In the genomic region with DNA sequence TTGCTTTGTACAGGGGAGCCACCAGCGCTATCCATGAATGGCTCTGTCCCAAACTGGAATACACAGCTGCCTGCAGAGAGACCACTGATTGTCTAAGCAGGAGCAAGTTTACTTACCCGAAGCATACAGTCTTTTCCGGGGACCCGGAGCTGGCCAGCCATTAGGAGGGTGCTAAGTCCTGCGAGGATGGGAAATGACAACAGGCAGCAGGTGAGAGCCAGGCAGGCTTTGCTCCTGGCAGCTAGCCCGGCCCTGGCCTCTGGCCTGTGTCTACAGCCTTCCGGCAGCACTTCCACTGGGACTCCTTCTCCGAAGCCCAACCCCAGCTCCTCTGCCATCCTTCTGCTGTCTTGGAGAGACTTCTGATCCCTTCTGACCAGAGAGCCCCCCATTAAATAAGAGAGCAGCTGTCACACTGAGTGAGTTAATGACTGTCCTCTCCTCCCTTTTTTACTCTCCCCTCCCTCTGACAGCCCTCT, we compare ENCODE assay signal across 8 mouse cellular contexts. TPM values are rescaled to one million over a fixed set of nuclear protein-coding genes. Genes with fewer than 3 reads are reported as not detected.
DNase-seq lines count a peak whose midpoint lies in the region; ATAC-seq lines count a peak whose summit lies in the region.

A gene (minus strand): TSS at position 421 of the 479 bp plus-strand sequence.

- ATAC-seq in intestine, embryonic 16.5 days, result peak; percentile 59
- ATAC-seq in activated CD4-positive, CD25-positive, alpha-beta regulatory T cell, adult 4 months, result no peak

- H3K36me3 ChIP-seq in intestine, embryonic 16.5 days (ENCODE audit: control insufficient read depth, insufficient read depth, low read length), result no peaks in the 10 kb centered on the region

- no peak within 1 kb of the TSS for H3K27ac ChIP-seq in intestine, embryonic 16.5 days (ENCODE audit: low read length)

- H3K9me3 ChIP-seq in intestine, embryonic 16.5 days (ENCODE audit: control insufficient read depth, low read length), result no peaks in the 10 kb centered on the region

- peaks cover 26% of the 10 kb centered on the region for H3K4me1 ChIP-seq in intestine, embryonic 16.5 days (ENCODE audit: control insufficient read depth, insufficient read depth, low read length)

- DNase-seq in right cerebral cortex, postnatal 4 days, result peak; percentile 29
- DNase-seq in right cerebral cortex, adult 18-20 months, result no peak
- DNase-seq in gastrocnemius, adult 8-10 months (ENCODE audit: low spot score in 2 of 2), result peak; percentile 26 to 48
- peak; percentile 82 to 84 for DNase-seq in lung, adult 18-20 months
- peak; percentile 17 for DNase-seq in testis, postnatal 14 days (ENCODE audit: low spot score)
- no peak for DNase-seq in layer of hippocampus, adult 11-12 months (ENCODE audit: low spot score)

- no peak within 1 kb of the TSS; the same call in 1 of the 2 replicates for H3K9ac ChIP-seq in intestine, embryonic 16.5 days (ENCODE audit: low read depth, low read length)

- H3K27me3 ChIP-seq in intestine, embryonic 16.5 days (replicated peaks; ENCODE audit: control insufficient read depth, insufficient read depth, low read length), result no peaks in the 10 kb centered on the region

- WGBS in intestine, embryonic 16.5 days, result 23% methylated on average over 8 of the region's 8 CpGs

- H3K4me3 ChIP-seq in intestine, embryonic 16.5 days (ENCODE audit: low read length), result no peak within 1 kb of the TSS; the same call in 1 of the 2 replicates

- peak within 1 kb of the TSS; percentile 24 for H3K4me2 ChIP-seq in intestine, embryonic 16.5 days (ENCODE audit: low read depth, low read length)

RNA-seq across cellular contexts. Expression of the gene that starts here (rescaled TPM):
- total RNA-seq in gastrocnemius, adult 8-10 months (2022), result under 1 TPM in 1 of 4 experiments, not detected in 3; 0.09 TPM
- 0.16 and 0.18 TPM in 2 replicates for polyA plus RNA-seq in intestine, embryonic 16.5 days (2015; fragmentation: Nextera tagmentation; extraction: Ambion mirVana)
- under 1 TPM; 0.36 to 0.54 TPM for polyA plus RNA-seq in activated CD4-positive, CD25-positive, alpha-beta regulatory T cell, adult 4 months (2017; shearing (Covaris generic))

Comparison
In these comparisons a context has a peak if more than half of its experiments do, and no peak if none do; other contexts are left out.
1. DNase-seq: peak in right cerebral cortex, postnatal 4 days (single experiment), lung, adult 18-20 months (2 of 2) and testis, postnatal 14 days (single experiment); none in right cerebral cortex, adult 18-20 months (single experiment) and layer of hippocampus, adult 11-12 months (single experiment).
2. Peak in DNase-seq in gastrocnemius, adult 8-10 months; RNA of the gene not detected or under 1 TPM.
3. Peak in ATAC-seq and H3K4me2 ChIP-seq in intestine, embryonic 16.5 days; RNA of the gene not detected or under 1 TPM.